Mouse (Mus musculus) layer of hippocampus, adult 2 months (tissue): ENCODE data around the gene Frk. TPM values are rescaled to one million over a fixed set of nuclear protein-coding genes. Genes with fewer than 3 reads are reported as not detected.
A peak's percentile ranks its signal among the peaks of the same experiment; 100 is the strongest.
"Not testable (repeated sequence)": the region's sequence is repeated elsewhere in the genome, so short reads cannot be mapped to it uniquely, and the experiment has no call there.

Experiments used
- DNase-seq, 2 experiments: peaks; one replicate each; pipeline ENCODE4 v3.0.0; 2022; ENCODE audit warnings: low spot score in 2 of 2
- H3K27ac ChIP-seq: fragments of 200-600 bp; 2 replicates; pipeline ENCODE4 v1.8.1; 2022
- H3K4me3 ChIP-seq: fragments of 200-600 bp; 2 replicates; pipeline ENCODE4 v1.8.1; 2022; ENCODE audit warnings: mild to moderate bottlenecking
- CTCF ChIP-seq: fragments of 200-600 bp; conservative IDR thresholded peaks from 2 replicates; pipeline ENCODE4 v1.8.1; 2022; ENCODE audit warnings: antibody characterized with exemption, mild to moderate bottlenecking, moderate library complexity
- long read RNA-seq, 2 experiments: library from polyadenylated mRNA; stranded (forward); transcript quantifications; one replicate each; pipeline ENCODE4 v2.0.0; 2021; ENCODE audit warnings: borderline mapping rate in 2 of 2
- total RNA-seq, 2 experiments: library from RNA; stranded (reverse); gene quantifications; 2 replicates each; pipeline ENCODE4 v1.2.3; 2021

Frk gene
- total RNA-seq, result under 1 TPM; 0.13 to 0.42 TPM
- long read RNA-seq, experiment 1, result 0 reads
- long read RNA-seq, experiment 2, result 0 reads

GRCm38 (mm10) chr10:34483297-34484013 lies at the start of gene Frk:
Frk (plus strand) TSS chr10:34483399.
- DNase-seq, result no peak
- no peak for TF ChIP-seq CTCF
- Histone ChIP-seq H3K27ac (no peak within 1 kb of the TSS), H3K4me3 (peak within 1 kb of the TSS; percentile 9; the same call in 1 of the 2 replicates)

DNA sequence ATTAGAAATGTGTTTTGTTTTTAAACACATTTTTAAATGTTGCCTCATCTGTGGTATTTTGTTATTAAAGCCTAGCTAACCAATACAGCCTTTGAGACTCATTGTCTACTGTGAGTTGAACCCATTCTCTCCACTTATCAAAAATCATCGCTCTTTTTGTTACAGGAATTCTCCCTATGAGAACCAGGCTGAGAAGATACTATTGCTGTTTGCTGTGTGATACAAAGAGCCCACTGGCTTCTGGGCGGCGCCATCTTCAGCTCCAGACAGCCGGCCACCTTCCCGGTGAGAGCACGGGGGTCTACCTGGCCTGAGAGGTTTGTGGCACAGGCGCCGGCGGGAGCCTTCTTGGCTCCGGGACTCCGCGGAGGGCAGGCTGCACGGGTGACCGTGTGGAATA lies 49.0 kb upstream of the Frk start:
- H3K27ac ChIP-seq, H3K4me3 ChIP-seq, DNase-seq: not testable (repeated sequence)

GRCm38 (mm10) chr10:34449469-34449868 lies 33.7 kb upstream of the Frk start:
- no peak overlapping the region for H3K27ac ChIP-seq
- no peak for DNase-seq
- H3K4me3 ChIP-seq, result no peak overlapping the region

GRCm38 (mm10) chr10:34461451-34461850 lies 21.7 kb upstream of the Frk start:
- no peak for DNase-seq
- H3K4me3 ChIP-seq, result no peak overlapping the region
- no peak for TF ChIP-seq CTCF
- H3K27ac ChIP-seq, result no peak overlapping the region

More at GRCm38 (mm10) chr10:34449469-34449868, 33.7 kb upstream of the Frk start:
- no peak for TF ChIP-seq CTCF

GRCm38 (mm10) chr10:34464321-34464720 lies 18.9 kb upstream of the Frk start:
- TF ChIP-seq CTCF, result no peak
- Histone ChIP-seq H3K27ac (no peak overlapping the region), H3K4me3 (no peak overlapping the region)
- no peak for DNase-seq

DNA sequence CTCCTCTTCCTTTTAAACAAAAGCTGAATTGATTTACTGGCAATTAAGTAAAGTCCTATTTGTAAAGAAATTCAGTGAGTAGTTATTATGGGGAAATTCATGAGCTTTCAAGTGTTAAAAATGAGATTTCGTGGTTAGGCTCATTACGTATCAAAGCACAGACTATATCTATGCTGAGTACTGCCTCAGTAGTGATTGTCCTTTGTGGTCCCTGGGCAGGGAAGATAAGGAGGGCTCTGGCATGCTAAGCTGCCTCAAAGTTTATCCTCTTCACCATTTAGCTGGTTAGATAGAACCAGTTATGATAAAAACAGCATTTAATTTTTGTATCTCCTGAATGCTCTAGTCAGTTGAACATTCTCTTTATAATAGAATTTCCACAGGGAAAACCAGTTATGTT lies 14.2 kb upstream of the Frk start:
- no peak for TF ChIP-seq CTCF
- no peak overlapping the region for H3K4me3 ChIP-seq

DNA sequence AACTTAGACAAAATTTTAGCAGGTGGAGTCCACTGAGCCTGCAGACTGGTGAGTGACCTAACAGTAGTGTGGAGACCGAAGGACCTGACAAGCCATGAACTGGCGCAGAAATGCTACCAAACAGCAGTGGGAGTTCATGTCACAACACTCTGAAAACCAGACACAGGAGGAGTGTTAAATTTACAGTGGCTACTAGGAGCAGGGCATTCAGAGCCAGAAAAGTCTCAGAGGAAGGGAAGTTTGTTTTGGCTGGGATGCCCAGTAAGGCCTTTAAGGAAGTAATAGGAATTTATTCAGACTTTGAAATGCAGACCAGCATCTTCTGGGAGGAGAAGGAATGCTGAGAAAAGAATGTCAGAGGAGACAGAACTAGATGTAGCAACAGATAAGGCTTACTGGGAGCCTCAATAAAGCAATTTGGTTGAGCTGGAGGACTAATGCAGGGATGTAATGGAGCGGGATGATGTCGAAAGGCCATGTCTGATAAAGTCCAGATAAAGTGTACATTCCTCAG lies 3.2 kb upstream of the Frk start:
- TF ChIP-seq CTCF, result no peak
- Histone ChIP-seq H3K27ac (no peak overlapping the region), H3K4me3 (no peak overlapping the region)
- no peak for DNase-seq

More for the DNA sequence above, 14.2 kb upstream of the Frk start:
- no peak overlapping the region for H3K27ac ChIP-seq
- no peak for DNase-seq

DNA sequence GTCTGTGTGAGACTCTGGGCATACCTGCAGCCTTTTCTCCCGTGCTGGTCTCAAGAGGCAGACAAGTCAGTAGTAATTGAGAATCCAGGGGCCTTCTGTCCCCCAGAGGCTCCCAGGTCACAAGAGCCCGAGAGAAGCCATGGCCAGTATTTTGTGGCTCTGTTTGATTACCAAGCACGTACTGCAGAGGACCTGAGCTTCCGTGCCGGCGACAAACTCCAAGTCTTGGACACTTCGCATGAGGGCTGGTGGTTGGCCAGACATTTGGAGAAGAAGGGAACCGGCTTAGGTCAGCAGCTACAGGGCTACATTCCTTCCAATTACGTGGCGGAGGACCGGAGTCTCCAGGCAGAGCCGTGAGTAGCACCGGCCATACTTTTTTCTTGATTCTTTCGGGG lies 814 bp downstream of the Frk start:
- no peak for TF ChIP-seq CTCF
- H3K4me3 ChIP-seq, result peak overlapping the region; percentile 9; the same call in 1 of the 2 replicates
- H3K27ac ChIP-seq, result no peak overlapping the region
- DNase-seq, result no peak

DNA sequence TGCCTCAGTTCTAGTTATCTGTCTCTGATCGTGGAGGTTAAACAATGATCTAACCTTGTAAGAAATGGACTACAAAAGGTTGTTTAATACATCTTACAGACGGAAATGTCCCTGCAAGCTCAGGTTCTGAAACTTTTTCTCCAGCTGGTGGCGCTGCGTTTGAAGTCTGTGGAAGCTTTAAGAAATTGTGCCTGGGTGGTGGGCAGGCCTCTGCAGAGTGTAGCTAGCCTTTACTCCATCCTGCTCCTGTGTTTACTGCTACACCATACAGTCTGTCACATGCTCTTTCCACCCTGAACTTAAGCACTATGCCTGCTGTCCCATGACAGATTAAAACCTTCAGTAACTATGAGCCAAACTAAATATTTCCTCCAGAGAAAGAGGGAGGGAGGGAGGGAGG lies 1.9 kb downstream of the Frk start:
- DNase-seq, result no peak
- Histone ChIP-seq H3K27ac (no peak overlapping the region), H3K4me3 (no peak overlapping the region)
- no peak for TF ChIP-seq CTCF

DNA sequence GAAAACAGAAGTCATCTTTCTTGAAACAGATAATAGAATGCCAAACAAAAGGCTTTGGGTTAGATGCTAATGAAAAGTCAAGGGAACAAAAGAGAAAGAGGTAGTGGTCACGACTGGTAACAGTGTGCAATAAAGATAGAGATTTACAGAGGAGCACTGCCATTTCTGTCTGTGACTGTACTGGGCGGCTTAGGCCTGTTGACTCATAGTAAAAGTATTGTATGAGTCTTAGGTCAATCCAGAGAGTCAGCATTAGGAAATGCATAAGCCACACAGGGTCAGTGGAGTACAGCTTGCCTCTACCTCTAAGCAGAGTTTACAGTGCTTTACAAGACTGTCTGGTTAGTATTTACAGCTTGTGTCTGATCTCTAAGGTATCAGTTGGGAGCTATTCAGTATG lies 24.6 kb downstream of the Frk start:
- no peak overlapping the region for H3K27ac ChIP-seq
- no peak for DNase-seq
- H3K4me3 ChIP-seq, result no peak overlapping the region
- no peak for TF ChIP-seq CTCF

DNA sequence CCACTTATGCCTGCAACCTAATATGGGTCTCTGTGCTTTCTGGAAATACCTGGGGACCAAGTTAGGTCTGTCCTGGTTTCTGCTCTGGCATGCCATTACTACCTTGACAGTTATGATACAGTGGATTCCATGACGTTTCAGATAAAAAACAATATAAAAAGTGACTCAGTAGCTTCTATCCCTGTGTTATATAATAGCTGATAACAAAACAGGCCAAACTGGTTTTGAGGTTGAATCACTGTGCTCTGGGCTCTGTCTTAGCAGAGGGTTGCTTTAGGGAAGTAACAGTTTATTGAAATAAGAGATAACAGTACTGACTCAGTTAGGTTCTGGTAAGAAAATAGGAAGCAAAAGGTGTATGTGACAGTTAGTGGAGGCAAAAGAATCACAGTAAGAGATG lies 25.4 kb downstream of the Frk start:
- no peak overlapping the region for H3K27ac ChIP-seq
- TF ChIP-seq CTCF, result no peak
- no peak overlapping the region for H3K4me3 ChIP-seq
- DNase-seq, result no peak

- Histone ChIP-seq H3K27ac (no peak overlapping the region), H3K4me3 (no peak overlapping the region)
- DNase-seq, result no peak
- TF ChIP-seq CTCF, result no peak
Measured at GRCm38 (mm10) chr10:34509256-34509655, 26.1 kb downstream of the Frk start.

DNA sequence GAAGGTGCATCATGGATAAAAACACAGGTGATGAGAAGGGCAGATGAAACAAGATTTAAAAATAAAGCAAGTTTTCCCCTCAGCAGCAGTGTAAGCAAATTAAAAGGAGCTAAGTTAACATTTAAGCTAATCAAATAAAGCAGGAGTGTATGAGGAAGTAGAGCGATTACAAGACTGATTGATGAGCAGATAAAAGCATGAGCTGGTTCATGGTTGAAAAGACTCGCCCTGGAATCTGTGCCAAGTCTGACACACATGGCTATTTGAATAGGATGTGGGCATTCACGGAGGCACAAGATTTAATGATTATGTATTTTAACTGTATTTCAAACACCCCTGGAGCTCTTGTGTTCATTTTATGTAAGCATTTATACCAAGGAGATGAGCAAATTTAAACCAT lies 28.0 kb downstream of the Frk start:
- TF ChIP-seq CTCF, result no peak
- H3K27ac ChIP-seq, result no peak overlapping the region
- no peak overlapping the region for H3K4me3 ChIP-seq
- no peak for DNase-seq

GRCm38 (mm10) chr10:34512551-34512950 lies 29.4 kb downstream of the Frk start:
- no peak overlapping the region for H3K27ac ChIP-seq
- no peak for DNase-seq
- no peak for TF ChIP-seq CTCF
- H3K4me3 ChIP-seq, result no peak overlapping the region
